Mouse (Mus musculus): Measurements from ENCODE around the gene Uba7. TPM values are rescaled to one million over a fixed set of nuclear protein-coding genes. Genes with fewer than 3 reads are reported as not detected.

Gene Uba7
- total and polyA plus RNA-seq, 2 experiments from 2014 or later, result 4.0 to 4.8 TPM

DNA sequence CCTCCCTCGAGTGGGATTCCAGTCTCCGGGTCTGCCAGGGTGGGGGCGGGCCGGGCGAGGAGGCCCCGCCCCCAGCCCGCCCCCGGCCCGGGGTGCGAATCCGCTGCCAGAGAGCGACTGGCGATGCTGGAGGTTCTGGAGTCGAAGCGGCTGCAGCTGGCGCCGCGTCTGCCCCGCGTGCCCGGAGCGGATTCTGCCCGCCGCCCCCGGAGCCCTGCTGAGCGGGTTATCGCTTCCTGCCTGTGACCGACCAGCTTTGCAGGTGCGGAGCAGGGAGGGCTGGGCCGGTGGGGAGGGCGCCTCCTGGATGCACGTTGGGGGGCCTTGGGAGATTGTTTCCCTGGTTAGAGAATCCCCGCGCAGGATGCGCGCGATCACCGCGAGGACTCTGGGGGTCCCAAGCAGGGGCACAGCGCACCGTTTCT is 39.5 kb upstream of the Uba7 start:
- Histone ChIP-seq H3K4me3 (ENCODE audit: low read depth, low read length) (peak overlapping the region; percentile 59), H3K9ac (peak overlapping the region; percentile 80), H3K27me3 (ENCODE audit: insufficient read depth, low read length) (no peaks in the 10 kb centered on the region), H3K4me2 (ENCODE audit: low read depth) (peak overlapping the region; percentile 74), H3K27ac (ENCODE audit: low read depth, low read length) (peak overlapping the region; percentile 50), H3K9me3 (ENCODE audit: low read length) (no peaks in the 10 kb centered on the region), H3K36me3 (ENCODE audit: insufficient read depth) (no peaks in the 10 kb centered on the region), H3K4me1 (ENCODE audit: insufficient read depth) (peaks cover 8% of the 10 kb centered on the region; the same call in 1 of the 2 replicates)
- DNase-seq (peak; percentile 61), ATAC-seq (peak; percentile 64)
- TF ChIP-seq CTCF (IDR thresholded peaks at IDR 0.05; ENCODE audit: low read depth), result peak; percentile 7; the same call in 1 of the 2 replicates
- WGBS, result 3% methylated on average over 41 of the region's 41 CpGs

GRCm38 (mm10) chr9:107936215-107936822 is 39.0 kb upstream of the Uba7 start:
- peak overlapping the region; percentile 74 for H3K4me2 ChIP-seq (ENCODE audit: low read depth)
- DNase-seq, result peak; percentile 58
- no peaks in the 10 kb centered on the region for H3K36me3 ChIP-seq (ENCODE audit: insufficient read depth)
- H3K9me3 ChIP-seq (ENCODE audit: low read length), result no peaks in the 10 kb centered on the region
- TF ChIP-seq CTCF (IDR thresholded peaks at IDR 0.05; ENCODE audit: low read depth), result peak; percentile 0; the same call in 1 of the 2 replicates
- H3K9ac ChIP-seq, result peak overlapping the region; percentile 80
- ATAC-seq, result peak; percentile 72
- H3K4me1 ChIP-seq (ENCODE audit: insufficient read depth), result peaks cover 8% of the 10 kb centered on the region; the same call in 1 of the 2 replicates
- H3K27me3 ChIP-seq (ENCODE audit: insufficient read depth, low read length), result no peaks in the 10 kb centered on the region
- H3K4me3 ChIP-seq (ENCODE audit: low read depth, low read length), result peak overlapping the region; percentile 59
- peak overlapping the region; percentile 50 for H3K27ac ChIP-seq (ENCODE audit: low read depth, low read length)
- 2% methylated on average over 29 of the region's 29 CpGs for WGBS

- Histone ChIP-seq H3K9me3 (ENCODE audit: low read length) (no peaks in the 10 kb centered on the region), H3K4me3 (ENCODE audit: low read depth, low read length) (peak overlapping the region; percentile 59), H3K27ac (ENCODE audit: low read depth, low read length) (peak overlapping the region; percentile 50; the same call in 1 of the 2 replicates), H3K4me2 (ENCODE audit: low read depth) (peak overlapping the region; percentile 74), H3K4me1 (ENCODE audit: insufficient read depth) (peaks cover 8% of the 10 kb centered on the region; the same call in 1 of the 2 replicates), H3K36me3 (ENCODE audit: insufficient read depth) (no peaks in the 10 kb centered on the region), H3K9ac (peak overlapping the region; percentile 80), H3K27me3 (ENCODE audit: insufficient read depth, low read length) (no peaks in the 10 kb centered on the region)
- no peak for TF ChIP-seq CTCF (IDR thresholded peaks at IDR 0.05; ENCODE audit: low read depth)
- no peak for DNase-seq
- 0 out of 2 replicates have a peak, but pooled peaks have one; percentile 1 for ATAC-seq
- WGBS, result 9% methylated on average over 3 of the region's 3 CpGs
Observed at GRCm38 (mm10) chr9:107936831-107937230, 38.5 kb upstream of the Uba7 start.

DNA sequence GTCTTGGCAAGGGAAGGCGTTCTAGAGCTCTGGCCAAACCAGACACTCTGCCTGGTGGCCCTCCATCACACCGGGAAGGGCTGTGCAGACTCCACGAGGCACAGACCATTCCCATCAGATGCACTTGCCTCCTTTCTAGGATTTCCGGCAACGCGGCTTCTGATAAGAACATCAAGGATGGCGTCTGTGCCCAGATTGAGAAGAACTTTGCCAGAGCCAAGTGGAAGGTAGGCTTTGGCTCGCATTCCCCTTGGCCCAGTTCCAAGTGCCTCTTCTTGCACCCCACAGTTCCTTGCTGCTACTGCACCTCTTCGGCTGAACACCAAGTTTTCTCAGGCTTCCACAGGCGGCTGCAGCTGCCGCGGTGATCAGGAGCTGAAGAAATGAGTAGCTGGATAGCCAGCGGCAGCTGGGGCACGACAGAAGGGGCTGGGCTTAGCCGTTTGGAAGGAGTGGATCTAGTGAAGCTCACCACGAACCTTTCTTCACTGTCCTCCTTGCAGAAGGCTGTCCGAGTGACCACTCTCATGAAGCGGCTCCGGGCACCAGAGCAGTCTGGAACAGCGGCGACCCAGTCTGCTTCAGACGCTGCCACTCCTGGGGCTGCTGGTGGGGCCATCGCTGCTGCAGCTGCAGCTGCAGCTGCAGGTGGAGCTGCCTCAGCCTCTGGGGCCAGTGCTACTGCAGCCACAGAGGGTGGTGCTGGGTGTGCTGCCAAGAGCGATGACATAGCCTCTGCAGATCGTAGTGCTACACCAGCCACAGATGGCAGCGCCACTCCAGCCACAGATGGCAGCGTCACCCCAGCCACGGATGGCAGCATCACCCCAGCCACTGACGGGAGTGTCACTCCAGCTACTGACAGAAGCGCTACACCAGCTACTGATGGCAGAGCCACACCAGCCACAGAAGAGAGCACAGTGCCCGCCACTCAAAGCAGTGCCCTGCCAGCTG is 27.8 kb upstream of the Uba7 start:
- H3K27ac ChIP-seq (ENCODE audit: low read depth, low read length), result no peak overlapping the region
- H3K4me2 ChIP-seq (ENCODE audit: low read depth), result no peak overlapping the region
- TF ChIP-seq CTCF (IDR thresholded peaks at IDR 0.05; ENCODE audit: low read depth), result no peak
- DNase-seq (no peak), ATAC-seq (no peak)
- H3K4me1 ChIP-seq (ENCODE audit: insufficient read depth), result no peaks in the 10 kb centered on the region
- no peaks in the 10 kb centered on the region for H3K27me3 ChIP-seq (ENCODE audit: insufficient read depth, low read length)
- no peaks in the 10 kb centered on the region for H3K9me3 ChIP-seq (ENCODE audit: low read length)
- H3K4me3 ChIP-seq (ENCODE audit: low read depth, low read length), result no peak overlapping the region
- peaks cover 25% of the 10 kb centered on the region for H3K36me3 ChIP-seq (ENCODE audit: insufficient read depth)
- H3K9ac ChIP-seq, result no peak overlapping the region
- 85% methylated on average over 31 of the region's 31 CpGs for WGBS

DNA sequence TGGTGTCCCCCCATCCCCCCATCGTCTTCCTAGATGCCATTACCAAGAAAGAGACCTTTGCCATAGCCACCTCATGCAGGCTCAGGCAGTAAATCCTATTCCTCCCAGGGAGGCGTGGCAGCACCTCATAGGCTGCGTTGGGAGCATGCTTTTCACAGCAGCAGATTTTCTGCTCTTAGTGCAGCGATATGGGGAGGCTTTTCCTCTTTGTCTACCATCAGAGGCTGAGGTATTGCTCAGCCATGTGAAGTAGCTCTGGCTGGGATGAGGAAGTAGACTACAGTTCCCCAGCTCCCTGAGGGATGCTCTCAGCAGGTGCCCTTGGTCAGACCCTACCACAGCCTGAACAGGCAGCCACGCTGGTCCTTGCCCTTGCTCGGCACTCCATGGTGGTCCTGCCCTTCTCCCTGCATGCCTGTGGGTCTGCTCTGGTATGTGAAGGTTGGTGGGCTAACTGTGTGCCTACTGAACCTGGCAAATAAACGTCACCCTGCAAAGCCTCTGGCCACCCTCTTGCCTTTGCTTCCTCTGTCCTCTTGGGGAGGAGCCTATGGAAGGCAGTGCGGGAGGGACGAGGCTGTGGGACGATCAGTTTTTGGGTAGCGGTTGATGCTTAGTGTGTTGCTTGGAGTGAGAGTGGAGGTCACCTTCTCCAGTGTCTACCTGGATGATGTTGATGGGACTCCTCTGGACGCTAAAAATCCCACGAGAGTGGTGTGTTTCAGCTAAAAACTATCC is 26.0 kb upstream of the Uba7 start:
- Histone ChIP-seq H3K27me3 (ENCODE audit: insufficient read depth, low read length) (no peaks in the 10 kb centered on the region), H3K27ac (ENCODE audit: low read depth, low read length) (no peak overlapping the region), H3K36me3 (ENCODE audit: insufficient read depth) (peaks cover 25% of the 10 kb centered on the region), H3K4me1 (ENCODE audit: insufficient read depth) (no peaks in the 10 kb centered on the region), H3K9ac (no peak overlapping the region), H3K4me3 (ENCODE audit: low read depth, low read length) (no peak overlapping the region), H3K9me3 (ENCODE audit: low read length) (no peaks in the 10 kb centered on the region), H3K4me2 (ENCODE audit: low read depth) (no peak overlapping the region)
- ATAC-seq, result no peak
- no peak for TF ChIP-seq CTCF (IDR thresholded peaks at IDR 0.05; ENCODE audit: low read depth)
- 82% methylated on average over 13 of the region's 13 CpGs for WGBS
- DNase-seq, result no peak

DNA sequence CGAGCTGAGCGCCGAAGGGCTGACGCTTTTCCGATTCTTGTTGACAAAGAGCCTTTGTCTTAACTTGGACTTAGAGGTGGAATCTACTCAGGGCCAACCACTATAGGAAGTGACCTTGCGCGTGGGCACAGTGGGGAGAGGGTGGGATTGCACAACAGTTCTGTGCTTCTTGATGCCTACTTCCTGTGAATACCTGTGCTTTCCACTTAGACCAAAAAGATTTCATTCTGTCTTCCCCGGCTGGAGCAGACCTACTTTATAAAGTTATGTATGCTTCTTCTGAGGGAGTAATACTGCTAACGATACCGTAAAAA is 25.4 kb upstream of the Uba7 start, which contains the start of gene Traip:
Traip (plus strand) TSS at position 215 of the 314 bp plus-strand sequence.
- Histone ChIP-seq H3K27ac (ENCODE audit: low read depth, low read length) (peak within 1 kb of the TSS; percentile 78), H3K4me1 (ENCODE audit: insufficient read depth) (no peaks in the 10 kb centered on the region), H3K27me3 (ENCODE audit: insufficient read depth, low read length) (no peaks in the 10 kb centered on the region), H3K4me3 (ENCODE audit: low read depth, low read length) (peak within 1 kb of the TSS; percentile 54), H3K9ac (peak within 1 kb of the TSS; percentile 60), H3K9me3 (ENCODE audit: low read length) (no peaks in the 10 kb centered on the region), H3K36me3 (ENCODE audit: insufficient read depth) (peaks cover 25% of the 10 kb centered on the region), H3K4me2 (ENCODE audit: low read depth) (peak within 1 kb of the TSS; percentile 79)
- no peak for DNase-seq
- TF ChIP-seq CTCF (IDR thresholded peaks at IDR 0.05; ENCODE audit: low read depth), result no peak
- WGBS, result 85% methylated on average over 10 of the region's 10 CpGs
- no peak for ATAC-seq

Data from forebrain, postnatal 0 days (tissue).